Mouse (Mus musculus): ENCODE data around the gene Mpc1. TPM values are rescaled to one million over a fixed set of nuclear protein-coding genes. Genes with fewer than 3 reads are reported as not detected.
"Not testable (repeated sequence)": the region's sequence is repeated elsewhere in the genome, so short reads cannot be mapped to it uniquely, and the experiment has no call there.

The Mpc1 gene
- polyA plus RNA-seq, 1 experiment = 417 TPM

- DNase-seq (ENCODE audit: extremely low spot score in 1 of 2, low spot score in 1 of 2) = no peak
Measured at GRCm38 (mm10) chr17:8316251-8316650, 33.5 kb downstream of the Mpc1 start.

DNA sequence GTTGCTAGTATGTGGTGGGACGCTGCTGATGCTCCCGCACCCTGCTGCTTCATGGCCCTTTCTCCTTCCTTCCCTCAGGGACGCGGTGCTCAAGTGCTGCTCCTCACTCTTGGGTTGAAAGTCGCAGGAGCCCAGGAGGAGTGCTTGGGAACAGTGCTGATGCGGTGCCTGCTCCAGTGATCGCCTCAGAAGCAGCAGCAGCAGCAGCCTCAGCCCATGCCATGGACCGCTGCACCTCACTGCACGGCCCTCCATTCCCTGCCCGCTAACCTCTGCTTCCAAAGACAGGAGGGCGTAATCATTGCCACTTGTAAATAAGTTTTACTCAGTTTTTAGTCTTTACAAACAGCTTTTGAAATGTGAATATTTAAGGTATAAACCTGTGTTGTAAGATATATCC is 44.2 kb downstream of the Mpc1 start:
- DNase-seq (ENCODE audit: extremely low spot score in 1 of 2, low spot score in 1 of 2) = not testable (repeated sequence)

GRCm38 (mm10) chr17:8328511-8329174 is 45.9 kb downstream of the Mpc1 start:
- no peak for DNase-seq (ENCODE audit: extremely low spot score in 1 of 2, low spot score in 1 of 2)

GRCm38 (mm10) chr17:8330602-8331001 is 47.9 kb downstream of the Mpc1 start:
- DNase-seq (ENCODE audit: extremely low spot score in 1 of 2, low spot score in 1 of 2) = no peak

DNA sequence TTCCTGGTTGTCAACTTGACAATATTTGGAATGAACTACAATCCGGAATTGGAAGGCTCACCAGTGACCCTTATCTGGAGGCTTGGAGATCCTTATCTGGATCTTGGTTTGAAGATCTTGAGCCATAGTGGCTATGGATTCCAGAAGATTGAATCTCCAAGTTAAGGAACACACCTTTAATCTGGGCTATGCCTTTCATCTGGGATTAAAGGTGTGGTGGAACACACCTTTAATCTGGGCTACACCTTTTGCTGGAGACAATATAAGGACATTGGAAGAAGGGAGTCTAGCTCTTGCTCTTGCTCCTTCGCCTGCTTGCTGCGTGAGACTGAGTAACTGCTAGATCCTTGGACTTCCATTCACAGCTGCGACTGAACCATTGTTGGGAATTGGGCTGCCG is 54.5 kb downstream of the Mpc1 start, which contains the start of gene Prr18:
Gene Prr18 (plus strand): TSS at position 301 of the 400 bp plus-strand sequence.
- DNase-seq (ENCODE audit: extremely low spot score in 1 of 2, low spot score in 1 of 2) = not testable (repeated sequence)

DNA sequence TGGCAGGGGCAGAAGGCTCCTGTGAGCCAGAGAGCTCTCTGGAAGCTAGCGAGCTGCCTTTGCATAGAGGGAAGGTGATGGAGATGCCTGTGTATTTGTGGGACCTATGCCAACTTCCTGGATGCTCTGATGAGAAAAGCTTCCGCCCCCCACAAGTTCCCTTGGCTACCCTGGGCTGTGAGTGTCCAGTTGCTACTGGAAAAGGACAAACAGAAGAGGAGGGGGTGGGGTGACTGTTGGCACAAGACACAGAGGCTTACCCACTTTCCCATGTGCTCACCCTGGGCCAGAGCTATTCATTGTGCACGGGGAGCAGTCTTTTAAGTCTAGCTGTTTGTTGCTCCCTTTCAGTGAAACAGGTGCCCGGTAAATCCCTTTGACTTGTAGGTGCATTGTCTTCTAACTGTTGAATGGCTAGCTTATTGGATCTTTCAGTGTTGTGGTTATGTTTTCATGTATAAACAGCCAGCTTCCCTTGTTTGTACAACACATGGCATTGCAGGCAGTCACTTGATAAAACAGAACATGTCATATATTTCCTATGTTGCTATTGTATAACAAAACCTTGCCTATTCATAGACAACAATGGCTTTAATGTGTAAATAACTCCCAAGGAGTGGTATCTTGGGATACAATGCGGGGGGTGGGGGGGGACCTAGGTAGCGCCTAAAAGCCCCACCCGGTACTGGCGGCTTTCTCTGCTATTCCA is 57.1 kb downstream of the Mpc1 start:
- no peak for DNase-seq (ENCODE audit: extremely low spot score in 1 of 2, low spot score in 1 of 2)

DNA sequence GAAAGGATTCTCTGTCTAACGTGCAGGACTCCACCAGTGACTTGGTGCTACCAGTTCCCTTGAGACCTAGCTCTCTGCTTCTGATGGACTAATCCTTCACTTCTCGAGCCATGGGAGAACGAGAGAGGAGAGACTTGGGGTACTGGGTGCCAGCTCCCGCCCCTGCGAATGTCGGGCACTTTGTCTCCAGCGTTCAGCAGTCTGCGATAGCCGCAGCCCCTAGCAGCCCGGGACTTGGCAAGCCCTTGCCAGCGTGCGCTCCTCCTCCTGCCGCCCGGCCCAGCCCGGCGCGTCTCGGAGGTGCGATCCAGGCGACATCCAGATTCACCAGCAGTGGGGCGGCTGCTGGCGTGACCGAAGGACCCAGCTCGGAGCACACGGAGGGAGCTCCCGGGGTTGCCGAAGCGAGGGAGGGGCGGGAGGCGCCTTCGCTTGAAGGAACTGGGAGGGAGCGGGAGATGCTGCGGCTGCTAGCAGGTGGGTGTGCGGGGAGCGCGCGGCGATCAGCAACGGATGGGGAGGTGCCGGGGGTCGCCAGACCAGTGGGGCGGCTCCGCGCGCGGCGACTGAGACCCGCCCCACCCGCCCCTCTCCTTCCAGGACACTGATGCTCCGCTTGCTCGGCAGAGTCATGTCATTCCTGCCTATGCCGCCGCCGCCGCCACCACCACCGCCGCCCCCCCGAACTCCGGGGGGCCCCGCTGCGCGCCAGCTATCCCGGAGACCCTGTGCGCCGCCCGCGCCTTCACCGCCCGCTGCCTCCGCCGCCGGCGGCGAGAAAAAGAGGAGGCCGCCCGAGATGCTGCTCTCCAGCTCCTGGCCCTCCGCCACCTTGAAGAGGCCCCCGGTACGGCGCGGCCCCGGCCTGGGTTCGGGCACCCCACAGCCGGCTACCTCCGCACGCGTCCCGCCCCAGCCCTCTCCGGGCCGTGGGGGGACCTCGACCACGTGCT is 58.0 kb downstream of the Mpc1 start:
- peak; percentile 28 to 49 for DNase-seq (ENCODE audit: extremely low spot score in 1 of 2, low spot score in 1 of 2)

- DNase-seq (ENCODE audit: extremely low spot score in 1 of 2, low spot score in 1 of 2) = no peak
Measured at GRCm38 (mm10) chr17:8341360-8341963, 58.8 kb downstream of the Mpc1 start.

DNA sequence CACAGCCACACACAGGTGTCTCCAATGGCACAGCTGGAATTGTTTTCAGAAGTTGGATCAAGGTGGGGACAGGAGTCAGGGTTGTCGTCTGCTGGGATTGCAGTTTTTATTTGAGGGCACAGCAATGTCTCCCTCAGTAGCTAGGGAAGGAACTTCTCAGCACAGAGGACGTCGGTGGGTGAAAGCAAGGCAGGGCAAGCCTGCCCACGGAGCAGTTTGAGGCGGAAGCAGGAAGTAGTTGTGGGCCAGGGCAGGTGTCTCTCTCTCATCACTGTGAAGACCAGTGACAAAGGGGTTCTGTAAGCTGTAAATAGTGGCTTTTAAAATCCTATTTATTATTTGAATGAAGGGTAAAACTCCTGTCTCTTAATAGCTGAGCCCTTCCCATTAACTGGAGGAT is 60.0 kb downstream of the Mpc1 start:
- no peak for DNase-seq (ENCODE audit: extremely low spot score in 1 of 2, low spot score in 1 of 2)

DNA sequence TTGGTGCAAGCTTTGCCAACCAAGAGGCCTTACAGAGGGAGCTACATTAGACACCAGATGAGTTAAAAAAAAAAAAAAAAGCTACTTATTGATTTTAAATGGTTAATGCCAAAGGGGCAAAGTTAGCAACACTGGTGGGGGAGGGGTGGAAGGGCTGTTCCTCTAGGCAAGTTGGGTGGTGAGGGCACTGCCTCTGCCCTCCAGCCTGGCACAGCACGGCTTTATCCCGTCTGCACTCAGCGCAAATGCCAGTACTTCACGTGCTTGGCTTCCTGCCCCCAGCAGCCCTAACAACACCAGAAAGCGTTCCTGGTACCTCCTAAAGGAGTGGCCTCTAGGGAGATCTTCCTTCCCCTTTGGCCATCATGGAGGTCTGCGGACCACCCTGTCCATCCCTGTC is 60.7 kb downstream of the Mpc1 start:
- DNase-seq (ENCODE audit: extremely low spot score in 1 of 2, low spot score in 1 of 2) = no peak

Other genes with a start within 250 kb of the Mpc1 start
- 1.6 and 2.0 TPM in 2 replicates for gene Gm49673, start 135.1 kb upstream of the Mpc1 start, polyA plus RNA-seq (2012; rRNA removed)
- 16.5 and 17.6 TPM in 2 replicates for gene Rnaset2a, start 134.8 kb upstream of the Mpc1 start, polyA plus RNA-seq (2012; rRNA removed)
- gene Fgfr1op, start 117.4 kb upstream of the Mpc1 start, polyA plus RNA-seq (2012; rRNA removed) = 14.9 and 16.5 TPM in 2 replicates
- gene Ccr6, start 46.9 kb upstream of the Mpc1 start, polyA plus RNA-seq (2012; rRNA removed) = 0.08 TPM in 1 of 2 replicates, not detected in the other
- 117 and 134 TPM in 2 replicates for gene Sft2d1, start 28.2 kb downstream of the Mpc1 start, polyA plus RNA-seq (2012; rRNA removed)
- gene Prr18, start 54.6 kb downstream of the Mpc1 start, polyA plus RNA-seq (2012; rRNA removed) = 23.2 and 27.8 TPM in 2 replicates
- 1.1 and 1.5 TPM in 2 replicates for gene T2, start 73.1 kb downstream of the Mpc1 start, polyA plus RNA-seq (2012; rRNA removed)
- gene T, start 151.5 kb downstream of the Mpc1 start, polyA plus RNA-seq (2012; rRNA removed) = 0.26 and 0.29 TPM in 2 replicates
- 31.8 and 34.3 TPM in 2 replicates for gene Pde10a, start 242.5 kb downstream of the Mpc1 start, polyA plus RNA-seq (2012; rRNA removed)

All from frontal cortex, adult 2 months (tissue).